Mouse (Mus musculus) stomach, embryonic 15.5 days (tissue): ENCODE measurements around the gene Rab11fip4. TPM values are rescaled to one million over a fixed set of nuclear protein-coding genes. Genes with fewer than 3 reads are reported as not detected.
A peak's percentile ranks its signal among the peaks of the same experiment; 100 is the strongest.

Source experiments
- ATAC-seq: fragments of 200-750 bp; cut with Nextera tagmentation; 2 replicates; pipeline ENCODE4 v1.8.0; 2017; ENCODE audit warnings: low read depth, moderate number of reproducible peaks, moderate TSS enrichment; ENCODE audit not compliant: insufficient read depth, low FRiP score
- H3K27ac ChIP-seq: fragments of 300-500 bp; sonication (generic); 2 replicates; pipeline ENCODE4 v1.5.1; 2015; ENCODE audit warnings: mild to moderate bottlenecking, inconsistent platforms
- H3K27me3 ChIP-seq: fragments of 300-500 bp; sonication (generic); replicated peaks from 2 replicates; pipeline ENCODE4 v1.6.1; 2015; ENCODE audit warnings: inconsistent platforms
- H3K36me3 ChIP-seq: fragments of 300-500 bp; sonication (generic); 2 replicates; pipeline ENCODE4 v1.6.1; 2015; ENCODE audit warnings: inconsistent platforms
- H3K4me1 ChIP-seq: fragments of 300-500 bp; sonication (generic); 2 replicates; pipeline ENCODE4 v1.6.1; 2015; ENCODE audit warnings: inconsistent platforms
- H3K4me2 ChIP-seq: fragments of 300-500 bp; sonication (generic); 2 replicates; pipeline ENCODE4 v1.6.1; 2015; ENCODE audit warnings: mild to moderate bottlenecking, inconsistent platforms
- H3K4me3 ChIP-seq: fragments of 300-500 bp; sonication (generic); replicated peaks from 2 replicates; pipeline ENCODE4 v1.5.1; 2015; ENCODE audit warnings: inconsistent platforms
- H3K9ac ChIP-seq: fragments of 300-500 bp; sonication (generic); 2 replicates; pipeline ENCODE4 v1.6.1; 2015; ENCODE audit warnings: inconsistent platforms
- H3K9me3 ChIP-seq: fragments of 300-500 bp; sonication (generic); 2 replicates; pipeline ENCODE4 v1.6.1; 2016; ENCODE audit warnings: inconsistent platforms
- WGBS: fragments of 180-500 bp; shearing (Covaris S2); methylation state at CpG from one replicate; pipeline ENCODE4 v1.1.7; 2015; 5-methylcytosine and 5-hydroxymethylcytosine counted together
- polyA plus RNA-seq: library from polyadenylated mRNA; unstranded; fragments of >200 nt; fragmentation: Nextera tagmentation; extraction: Ambion mirVana; gene quantifications from 2 replicates; pipeline ENCODE4 v1.2.1, GENCODE M21; 2015

The Rab11fip4 gene
- polyA plus RNA-seq, 1 experiment from 2014 or later, result 2.1 TPM

DNA sequence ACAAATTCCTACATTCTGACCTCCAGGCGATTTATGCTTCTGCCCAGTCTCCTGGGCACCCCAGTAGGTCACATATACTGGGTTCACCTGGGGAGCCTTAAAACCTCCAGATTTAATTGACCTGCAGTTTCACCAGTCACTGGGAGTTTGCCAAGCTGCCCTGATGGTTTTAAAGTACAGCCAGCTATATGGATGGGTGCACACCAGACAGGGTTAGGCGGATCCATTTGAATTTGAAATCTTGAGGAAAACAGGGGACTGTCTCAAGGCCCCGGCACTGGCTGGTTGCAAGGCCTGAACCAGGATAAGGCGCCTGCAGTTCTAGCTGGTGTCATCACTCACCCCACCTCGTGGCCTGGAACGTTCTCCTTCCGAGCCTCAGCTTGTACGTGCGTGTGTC, 52.7 kb downstream of the Rab11fip4 start:
- Histone ChIP-seq H3K4me3 (no peak overlapping the region), H3K4me2 (no peak overlapping the region), H3K36me3 (no peaks in the 10 kb centered on the region), H3K27ac (no peak overlapping the region), H3K27me3 (no peaks in the 10 kb centered on the region), H3K4me1 (peaks cover 16% of the 10 kb centered on the region), H3K9me3 (no peaks in the 10 kb centered on the region), H3K9ac (no peak overlapping the region)
- 69% methylated on average over 9 of the region's 9 CpGs for WGBS
- ATAC-seq, result no peak

DNA sequence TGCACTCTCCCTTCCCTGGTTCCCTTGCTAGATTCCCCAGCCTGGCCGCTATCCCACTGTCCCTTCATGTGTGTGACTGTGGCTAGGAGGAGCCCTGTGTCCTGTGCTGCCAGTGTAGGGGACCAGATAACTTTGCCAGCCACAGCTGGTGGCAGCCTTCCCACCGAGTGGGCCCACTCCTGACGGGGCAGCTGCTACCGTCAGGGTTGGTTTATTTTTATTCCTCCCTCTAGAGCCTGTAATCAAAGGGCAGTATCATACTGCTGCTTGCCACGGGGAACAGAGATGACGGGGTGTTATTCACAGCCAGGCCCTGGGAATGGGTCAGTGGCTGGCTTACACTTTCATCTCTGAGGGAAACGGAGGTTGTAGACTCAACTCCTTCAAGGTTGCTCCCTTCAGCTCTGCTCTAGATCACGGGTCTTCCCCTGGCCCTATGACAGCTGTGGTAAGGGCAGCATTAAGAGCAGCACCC, 53.7 kb downstream of the Rab11fip4 start:
- WGBS, result 53% methylated on average over 8 of the region's 8 CpGs

DNA sequence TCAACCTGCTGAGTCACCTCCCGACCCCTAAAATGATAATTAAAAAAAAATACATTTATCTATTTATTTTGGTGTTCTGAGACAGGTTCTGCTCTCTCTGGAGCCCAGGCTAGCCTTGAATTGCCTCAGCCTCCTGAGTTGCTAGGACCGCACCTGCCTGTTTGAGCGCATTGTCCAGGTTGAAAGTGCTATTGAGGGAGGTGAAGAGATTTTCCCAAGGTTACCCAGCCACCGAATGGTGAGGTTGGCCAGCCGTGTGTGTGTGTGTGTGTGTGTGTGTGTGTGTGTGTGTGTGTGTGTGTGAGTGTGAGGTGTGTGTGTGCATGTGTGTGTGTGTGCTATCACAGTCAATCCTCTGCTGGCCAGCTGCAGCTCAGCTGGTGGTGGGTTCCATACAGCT, 55.0 kb downstream of the Rab11fip4 start:
- H3K9ac ChIP-seq, result no peak overlapping the region
- ATAC-seq, result no peak
- H3K4me2 ChIP-seq, result no peak overlapping the region
- H3K27me3 ChIP-seq, result no peaks in the 10 kb centered on the region
- 67% methylated on average over 5 of the region's 5 CpGs for WGBS
- H3K4me1 ChIP-seq, result peaks cover 25% of the 10 kb centered on the region
- H3K27ac ChIP-seq, result no peak overlapping the region
- H3K9me3 ChIP-seq, result no peaks in the 10 kb centered on the region
- no peak overlapping the region for H3K4me3 ChIP-seq
- H3K36me3 ChIP-seq, result no peaks in the 10 kb centered on the region

More for the DNA sequence above, 53.7 kb downstream of the Rab11fip4 start:
- no peak for ATAC-seq
- H3K9ac ChIP-seq, result no peak overlapping the region
- H3K27me3 ChIP-seq, result no peaks in the 10 kb centered on the region
- H3K36me3 ChIP-seq, result no peaks in the 10 kb centered on the region
- no peaks in the 10 kb centered on the region for H3K9me3 ChIP-seq
- H3K4me3 ChIP-seq, result no peak overlapping the region
- H3K4me1 ChIP-seq, result peaks cover 18% of the 10 kb centered on the region
- H3K27ac ChIP-seq, result no peak overlapping the region
- no peak overlapping the region for H3K4me2 ChIP-seq

DNA sequence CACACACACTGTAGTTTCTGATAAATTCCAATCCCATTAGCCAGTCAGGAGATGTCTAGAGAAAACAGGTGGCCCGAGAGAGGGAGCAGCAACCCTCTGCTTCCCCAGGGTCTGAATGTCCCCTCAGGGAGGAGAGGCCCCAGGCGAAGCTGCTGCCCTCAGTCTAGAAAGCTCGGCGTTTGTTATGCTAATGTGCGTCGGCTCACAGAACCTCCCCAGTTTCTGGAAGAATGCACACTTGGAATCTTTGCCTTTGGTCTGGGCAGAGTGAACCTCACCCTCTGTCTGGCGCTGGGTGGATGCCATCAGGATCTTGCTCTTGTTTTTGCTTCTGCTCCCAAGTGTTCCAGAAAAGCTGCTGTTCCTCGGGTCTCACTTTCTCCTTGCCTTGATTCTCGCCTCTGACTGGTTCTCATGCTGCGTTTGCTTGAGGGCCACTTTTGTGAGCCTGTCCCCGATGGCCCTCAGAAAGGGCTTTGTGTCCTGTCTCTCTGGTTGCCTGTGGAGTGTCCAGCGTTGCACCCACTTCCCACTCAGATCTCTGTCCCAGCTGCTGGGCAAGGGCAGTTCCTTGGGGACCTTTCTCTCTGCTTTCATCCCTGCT, 55.6 kb downstream of the Rab11fip4 start:
- Histone ChIP-seq H3K4me3 (no peak overlapping the region), H3K9me3 (no peaks in the 10 kb centered on the region), H3K4me2 (no peak overlapping the region), H3K27me3 (no peaks in the 10 kb centered on the region), H3K4me1 (peaks cover 25% of the 10 kb centered on the region), H3K36me3 (no peaks in the 10 kb centered on the region), H3K9ac (no peak overlapping the region), H3K27ac (no peak overlapping the region)
- ATAC-seq, result no peak
- 28% methylated on average over 12 of the region's 12 CpGs for WGBS

DNA sequence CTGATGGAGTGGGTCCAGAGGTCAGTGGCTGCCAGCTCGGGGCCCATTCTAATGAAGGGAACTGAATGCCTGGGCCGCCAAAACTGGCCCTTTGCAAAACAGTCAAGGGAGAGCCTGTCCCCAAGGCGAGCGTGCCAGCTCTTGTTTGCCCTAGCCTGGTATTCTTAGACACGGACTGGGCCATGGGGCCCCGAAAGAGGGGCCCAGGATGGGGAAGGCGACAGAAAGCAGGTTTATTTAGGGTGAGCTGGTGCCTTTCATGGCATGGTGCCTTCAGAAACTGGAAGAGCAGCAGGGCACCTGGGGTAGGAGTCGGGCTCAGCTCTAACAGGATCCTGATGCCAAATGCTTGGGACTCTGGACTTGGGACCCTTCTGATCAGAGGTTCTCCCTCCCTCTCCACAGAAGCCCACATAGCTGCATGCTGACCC, 56.1 kb downstream of the Rab11fip4 start:
- H3K27me3 ChIP-seq, result no peaks in the 10 kb centered on the region
- no peaks in the 10 kb centered on the region for H3K36me3 ChIP-seq
- no peak overlapping the region for H3K4me2 ChIP-seq
- 0 out of 2 replicates have a peak, but pooled peaks have one; percentile 25 for ATAC-seq
- H3K27ac ChIP-seq, result no peak overlapping the region
- no peak overlapping the region for H3K4me3 ChIP-seq
- H3K9ac ChIP-seq, result no peak overlapping the region
- 49% methylated on average over 8 of the region's 8 CpGs for WGBS
- peaks cover 25% of the 10 kb centered on the region for H3K4me1 ChIP-seq
- H3K9me3 ChIP-seq, result no peaks in the 10 kb centered on the region

DNA sequence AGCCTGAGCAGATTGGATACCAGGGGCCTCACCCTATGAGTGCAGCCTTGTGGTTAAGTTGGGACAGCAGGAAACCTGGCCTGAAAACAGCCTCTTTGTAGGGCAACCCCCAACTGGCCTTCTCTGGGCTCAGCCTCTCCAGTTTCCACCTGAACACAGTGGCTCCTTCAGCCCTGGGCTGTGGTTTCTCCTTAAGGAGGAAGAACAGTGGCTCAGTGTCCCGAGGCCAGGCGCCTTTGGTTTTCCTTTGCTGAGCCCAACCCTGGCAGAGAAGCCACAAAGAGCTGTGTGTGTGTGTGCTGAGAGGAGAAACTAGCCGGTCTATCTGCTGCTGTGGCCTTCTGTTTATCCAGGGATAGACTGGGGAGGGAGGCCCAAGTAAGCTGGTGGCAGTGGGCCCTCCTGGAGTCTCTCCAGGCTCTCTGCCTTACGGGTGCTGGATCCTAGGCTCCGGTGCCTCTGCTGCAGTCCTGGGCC, 59.4 kb downstream of the Rab11fip4 start:
- H3K27me3 ChIP-seq, result no peaks in the 10 kb centered on the region
- H3K27ac ChIP-seq, result no peak overlapping the region
- ATAC-seq, result 0 out of 2 replicates have a peak, but pooled peaks have one; percentile 25
- peaks cover 25% of the 10 kb centered on the region for H3K4me1 ChIP-seq
- no peaks in the 10 kb centered on the region for H3K9me3 ChIP-seq
- H3K36me3 ChIP-seq, result no peaks in the 10 kb centered on the region
- no peak overlapping the region for H3K4me3 ChIP-seq
- H3K4me2 ChIP-seq, result no peak overlapping the region
- no peak overlapping the region for H3K9ac ChIP-seq
- WGBS, result 43% methylated on average over 5 of the region's 5 CpGs

DNA sequence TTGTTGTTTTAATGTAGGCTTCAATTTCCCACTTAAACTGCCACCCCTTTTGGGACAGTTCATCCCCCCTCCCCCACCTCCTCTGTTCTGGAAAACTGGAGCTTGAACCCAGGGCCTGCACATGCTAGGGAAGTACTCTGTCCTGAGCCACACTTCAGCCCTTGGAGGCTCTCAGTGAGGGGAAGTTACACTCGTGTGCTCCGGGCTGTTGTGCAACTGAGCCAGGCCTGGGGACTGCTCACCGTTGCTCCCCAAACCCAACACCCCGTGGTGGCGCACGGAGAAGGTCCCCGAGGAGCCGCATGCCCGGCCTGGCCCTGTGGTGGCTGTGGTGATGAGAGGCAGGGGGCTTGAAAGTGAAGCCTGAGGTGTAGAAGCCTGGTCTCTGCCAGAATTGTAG, 61.2 kb downstream of the Rab11fip4 start:
- H3K4me2 ChIP-seq, result no peak overlapping the region
- peaks cover 15% of the 10 kb centered on the region for H3K4me1 ChIP-seq
- ATAC-seq, result no peak
- no peaks in the 10 kb centered on the region for H3K36me3 ChIP-seq
- WGBS, result 79% methylated on average over 9 of the region's 9 CpGs
- H3K9ac ChIP-seq, result no peak overlapping the region
- H3K27me3 ChIP-seq, result no peaks in the 10 kb centered on the region
- H3K9me3 ChIP-seq, result no peaks in the 10 kb centered on the region
- no peak overlapping the region for H3K4me3 ChIP-seq
- H3K27ac ChIP-seq, result no peak overlapping the region

DNA sequence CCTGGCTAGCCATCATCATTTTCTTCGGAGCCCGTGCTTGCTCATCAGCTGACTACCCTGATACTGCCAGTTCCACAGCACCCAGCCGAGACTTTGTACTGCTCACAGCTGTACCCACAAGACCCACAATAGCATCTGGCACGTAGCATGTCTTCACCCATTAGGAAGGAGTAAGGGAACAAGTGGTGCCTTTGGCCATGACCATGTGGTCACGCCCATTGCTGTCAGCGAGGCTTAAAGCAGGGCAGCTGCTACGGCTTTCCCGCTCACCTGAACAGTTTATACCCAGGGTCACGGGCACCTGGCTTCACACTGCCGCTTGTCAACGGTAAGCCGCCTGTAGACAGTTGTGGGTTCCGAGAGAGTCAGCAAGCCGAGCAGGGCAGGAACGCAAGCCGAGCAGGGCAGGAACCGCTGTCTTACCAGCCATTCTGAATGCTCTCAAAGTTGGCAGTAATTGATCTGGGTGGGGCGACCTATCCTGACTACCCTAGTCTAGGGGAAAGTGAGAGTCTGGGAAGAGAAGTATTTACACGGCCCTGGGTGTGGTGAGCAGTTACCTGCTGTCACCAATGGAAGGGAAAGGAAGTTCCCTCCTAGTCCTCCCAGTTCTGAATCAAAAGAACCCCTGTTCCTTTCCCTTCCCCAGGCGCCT, 62.0 kb downstream of the Rab11fip4 start:
- no peak overlapping the region for H3K4me2 ChIP-seq
- H3K27ac ChIP-seq, result peak overlapping the region; percentile 38; the same call in 1 of the 2 replicates
- H3K36me3 ChIP-seq, result no peaks in the 10 kb centered on the region
- H3K9me3 ChIP-seq, result no peaks in the 10 kb centered on the region
- peak; percentile 14; the same call in 1 of the 2 replicates for ATAC-seq
- H3K27me3 ChIP-seq, result no peaks in the 10 kb centered on the region
- no peak overlapping the region for H3K9ac ChIP-seq
- 69% methylated on average over 20 of the region's 20 CpGs for WGBS
- peaks cover 9% of the 10 kb centered on the region; the same call in 1 of the 2 replicates for H3K4me1 ChIP-seq
- H3K4me3 ChIP-seq, result no peak overlapping the region

DNA sequence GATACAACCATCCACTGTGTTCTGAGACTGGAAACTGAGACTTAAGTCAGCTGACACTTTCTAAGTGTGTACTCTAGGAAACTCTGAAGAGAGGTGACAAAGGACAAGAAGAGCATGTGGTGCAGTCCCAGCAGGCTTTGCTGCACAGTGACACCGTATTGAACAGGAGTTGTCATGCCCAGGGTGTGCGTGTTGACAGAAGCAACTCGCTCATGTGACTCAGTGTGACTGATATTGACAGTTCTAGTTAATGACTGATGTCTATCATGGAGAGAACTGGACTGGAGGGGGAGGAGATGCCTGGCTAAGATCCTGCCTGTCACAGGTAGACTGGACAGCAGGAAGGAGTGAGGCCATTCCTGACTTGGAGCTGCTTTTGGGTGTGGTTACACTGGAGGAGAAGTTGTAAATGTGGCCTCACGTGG, 63.4 kb downstream of the Rab11fip4 start:
- Histone ChIP-seq H3K27ac (no peak overlapping the region), H3K36me3 (no peaks in the 10 kb centered on the region), H3K9ac (no peak overlapping the region), H3K4me1 (peaks cover 7% of the 10 kb centered on the region; the same call in 1 of the 2 replicates), H3K9me3 (no peaks in the 10 kb centered on the region), H3K4me2 (no peak overlapping the region), H3K4me3 (no peak overlapping the region), H3K27me3 (no peaks in the 10 kb centered on the region)
- ATAC-seq, result peak; percentile 18; the same call in 1 of the 2 replicates
- 67% methylated on average over 4 of the region's 4 CpGs for WGBS

DNA sequence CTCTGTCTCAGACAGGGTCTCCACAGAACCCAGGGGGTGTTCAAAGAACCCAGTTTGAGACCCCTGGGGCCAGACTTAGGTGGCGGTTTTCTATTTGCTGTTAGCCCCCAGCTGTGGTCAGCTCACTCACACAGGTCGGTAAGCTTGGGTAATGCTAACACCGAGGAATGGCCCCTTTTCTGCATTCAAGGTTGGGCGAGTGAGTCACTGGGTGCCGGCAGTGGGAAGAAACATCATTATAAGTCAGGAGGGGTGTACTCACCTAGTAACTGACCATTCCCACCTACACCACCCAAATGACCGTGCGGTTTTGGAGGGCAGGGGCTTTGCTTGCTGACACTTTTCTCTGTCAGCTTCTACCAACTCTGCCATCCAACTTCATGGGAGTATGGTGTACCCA, 64.6 kb downstream of the Rab11fip4 start:
- 86% methylated on average over 7 of the region's 7 CpGs for WGBS
- Histone ChIP-seq H3K9ac (no peak overlapping the region), H3K9me3 (no peaks in the 10 kb centered on the region), H3K27ac (no peak overlapping the region), H3K4me3 (no peak overlapping the region), H3K27me3 (no peaks in the 10 kb centered on the region), H3K4me1 (peaks cover 2% of the 10 kb centered on the region; the same call in 1 of the 2 replicates), H3K36me3 (no peaks in the 10 kb centered on the region), H3K4me2 (no peak overlapping the region)
- ATAC-seq, result no peak

DNA sequence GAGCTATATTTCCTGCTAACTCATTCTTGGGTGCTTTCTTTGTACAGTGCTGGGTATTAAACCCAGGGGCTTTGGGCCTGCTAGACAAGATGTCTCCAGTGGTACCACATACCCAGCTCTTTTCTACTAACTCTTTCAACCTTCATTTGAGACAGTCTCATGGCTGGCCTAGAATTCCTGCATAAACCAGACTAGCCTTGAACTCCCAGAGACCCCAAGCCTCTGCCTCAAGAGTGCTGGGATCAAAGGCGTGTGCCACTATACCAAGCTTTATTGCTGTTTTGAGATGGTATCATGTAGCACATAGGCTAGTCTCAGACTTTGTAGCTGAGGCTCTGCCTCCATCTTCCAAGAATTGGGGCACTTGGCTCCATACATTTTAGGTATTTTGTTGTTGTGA, 65.5 kb downstream of the Rab11fip4 start:
- Histone ChIP-seq H3K27ac (no peak overlapping the region), H3K9me3 (no peaks in the 10 kb centered on the region), H3K9ac (no peak overlapping the region), H3K27me3 (no peaks in the 10 kb centered on the region), H3K36me3 (no peaks in the 10 kb centered on the region), H3K4me1 (peaks cover 7% of the 10 kb centered on the region), H3K4me2 (no peak overlapping the region), H3K4me3 (no peak overlapping the region)
- no peak for ATAC-seq
- WGBS, result 72% methylated on average over 1 of the region's 1 CpGs

DNA sequence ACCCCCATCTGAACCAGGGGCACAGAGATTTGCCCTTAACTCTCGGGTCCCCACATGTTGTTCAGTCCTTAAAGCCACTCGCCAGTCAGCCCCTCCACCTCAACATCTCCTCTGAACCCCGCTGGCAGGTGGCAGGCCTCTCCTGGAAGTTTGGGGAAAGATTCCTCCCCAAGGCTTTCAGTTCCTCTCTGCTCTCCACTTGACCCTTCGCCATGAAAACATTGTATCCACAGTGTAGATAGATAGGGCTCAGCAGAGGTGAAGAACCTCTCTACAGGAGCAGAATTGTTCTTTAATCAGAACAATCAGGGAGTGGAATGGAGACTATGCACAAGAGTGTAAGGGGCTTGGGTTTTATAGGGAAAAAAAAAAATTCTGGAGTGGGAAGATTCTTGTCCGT, 66.0 kb downstream of the Rab11fip4 start:
- Histone ChIP-seq H3K4me1 (peaks cover 7% of the 10 kb centered on the region), H3K9ac (no peak overlapping the region), H3K4me3 (no peak overlapping the region), H3K27ac (no peak overlapping the region), H3K9me3 (no peaks in the 10 kb centered on the region), H3K4me2 (no peak overlapping the region), H3K36me3 (no peaks in the 10 kb centered on the region), H3K27me3 (no peaks in the 10 kb centered on the region)
- ATAC-seq, result no peak
- 73% methylated on average over 5 of the region's 5 CpGs for WGBS
